ENCODE assay signal across 12 mouse cellular contexts in the genomic region with DNA sequence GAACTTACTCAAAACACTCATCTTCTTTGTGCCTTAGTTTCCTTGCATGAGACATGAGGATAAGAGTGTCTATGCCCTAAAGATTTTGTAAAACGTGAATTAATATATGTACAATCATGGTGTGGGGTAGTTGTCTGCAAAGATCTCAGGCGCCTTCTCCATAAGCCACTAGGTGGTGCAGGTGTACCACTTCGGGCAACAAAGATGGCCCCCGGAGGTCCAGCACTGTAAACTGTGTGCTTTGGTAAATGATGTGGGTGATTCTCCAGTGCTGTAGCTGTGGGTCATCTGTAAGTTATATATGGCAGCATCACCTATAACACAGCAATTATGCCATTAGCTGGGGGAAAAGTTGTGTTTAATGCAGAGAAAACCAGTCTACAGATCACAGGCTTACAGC. TPM values are rescaled to one million over a fixed set of nuclear protein-coding genes. Genes with fewer than 3 reads are reported as not detected.
DNase-seq lines count a peak whose midpoint lies in the region; ATAC-seq and TF ChIP-seq lines count a peak whose summit lies in the region.
"Had no signal": no experiment of that assay in that cellular context is flagged by ENCODE, and none has a peak within 500 bp of the region (broad histone marks: within the 10 kb centered on the region; RNA-seq: fewer than 3 reads in every experiment).

No protein-coding gene starts in this region.

- H3K36me3 ChIP-seq in kidney, adult 2 months (ENCODE audit: control insufficient read depth, insufficient read depth, low read length) = no peaks in the 10 kb centered on the region
- peaks cover 0 to 4% of the 10 kb centered on the region in 2 experiments; a peak in 1 of 4 replicates for H3K36me3 ChIP-seq in MEL (ENCODE audit: control insufficient read depth in 1 of 2, insufficient read depth in 2 of 2, low read length in 2 of 2)
- H3K36me3 ChIP-seq: embryonic facial prominence, embryonic 10.5 days; limb, embryonic 13.5 days; midbrain, embryonic 13.5 days had no signal

- H3K4me3 ChIP-seq in kidney, adult 2 months (ENCODE audit: insufficient read depth, low read depth, low read length) = no peak overlapping the region
- no peak overlapping the region for H3K4me3 ChIP-seq in MEL (ENCODE audit: control insufficient read depth in 1 of 2, insufficient read depth in 1 of 2, low read depth in 2 of 2, low read length in 2 of 2)
- H3K4me3 ChIP-seq: embryonic facial prominence, embryonic 10.5 days; limb, embryonic 13.5 days; midbrain, embryonic 13.5 days had no signal

- no peak for TF ChIP-seq EP300 in MEL (IDR thresholded peaks at IDR 0.05; ENCODE audit: low read depth in 1 of 2, low read length in 2 of 2)

- no peak for DNase-seq in kidney, adult 2 months
- DNase-seq in kidney, adult 18-20 months = no peak
- DNase-seq in A20 (ENCODE audit: low read depth, low spot score) (peak; percentile 40), MEL (ENCODE audit: low read depth, low spot score) (peak; percentile 63), MN1 (ENCODE audit: low spot score) (no peak)
- no peak for DNase-seq in urinary bladder, postnatal 14 days (ENCODE audit: low spot score)
- DNase-seq: heart, postnatal 10 days had no signal

- H3K27ac ChIP-seq in kidney, adult 2 months (ENCODE audit: insufficient read depth, low read depth, low read length) = no peak overlapping the region
- no peak overlapping the region for H3K27ac ChIP-seq in MEL (ENCODE audit: control insufficient read depth, low read depth, low read length)
- H3K27ac ChIP-seq: embryonic facial prominence, embryonic 10.5 days; limb, embryonic 13.5 days; midbrain, embryonic 13.5 days had no signal

- TF ChIP-seq POLR2A in kidney, adult 2 months (IDR thresholded peaks at IDR 0.05; ENCODE audit: low read depth, low read length) = no peak
- no peak for TF ChIP-seq POLR2A in MEL (IDR thresholded peaks at IDR 0.05; ENCODE audit: control insufficient read depth in 1 of 2, insufficient read depth in 1 of 2, low read depth in 1 of 2, low read length in 2 of 2, poor library complexity in 1 of 2)

- TF ChIP-seq RAD21 in MEL (IDR thresholded peaks at IDR 0.05; ENCODE audit: low read depth, low read length) = peak; percentile 60

- no peaks in the 10 kb centered on the region for H3K4me1 ChIP-seq in kidney, adult 2 months (ENCODE audit: control insufficient read depth, insufficient read depth, low read length)
- peaks cover 0 to 12% of the 10 kb centered on the region in 2 experiments; a peak in 2 of 4 replicates for H3K4me1 ChIP-seq in MEL (ENCODE audit: control insufficient read depth in 1 of 2, insufficient read depth in 2 of 2, low read length in 2 of 2)

- no peak overlapping the region for H3K9ac ChIP-seq in MEL (ENCODE audit: control insufficient read depth, low read depth, low read length, poor library complexity, severe bottlenecking)
- H3K9ac ChIP-seq: limb, embryonic 13.5 days; midbrain, embryonic 13.5 days had no signal

- no peaks in the 10 kb centered on the region; the same call in 1 of the 2 replicates for H3K27me3 ChIP-seq in kidney, adult 2 months (replicated peaks; ENCODE audit: control insufficient read depth, insufficient read depth, low read length)
- peaks cover 0 to 2% of the 10 kb centered on the region in 2 experiments; a peak in 1 of 4 replicates for H3K27me3 ChIP-seq in MEL (ENCODE audit: control insufficient read depth in 1 of 2, insufficient read depth in 2 of 2, low read length in 2 of 2)

- ATAC-seq in megakaryocyte progenitor cell, adult 5-6 weeks (replicated peaks; ENCODE audit: poor library complexity) = peak; percentile 70
- no peak for ATAC-seq in erythroblast, adult 5-6 weeks (replicated peaks; ENCODE audit: low FRiP score, poor library complexity, severe bottlenecking)
- ATAC-seq: midbrain, embryonic 13.5 days had no signal

- TF ChIP-seq CTCF in kidney, adult 2 months (conservative IDR thresholded peaks at IDR 0.05; ENCODE audit: insufficient read depth, insufficient read length, low read depth, low read length) = peak; percentile 43; the same call in 1 of the 2 replicates
- TF ChIP-seq CTCF in MEL (IDR thresholded peaks at IDR 0.05 in 2 of 3, conservative IDR thresholded peaks at IDR 0.05 in 1 of 3; ENCODE audit: control insufficient read depth in 1 of 3, insufficient read depth in 1 of 3, low read depth in 2 of 3, low read length in 3 of 3, poor library complexity in 1 of 3, severe bottlenecking in 1 of 3) = peak; percentile 52 to 76 (median 69)

- 61% methylated on average over 4 of the region's 4 CpGs for WGBS in kidney, adult 2 months

- no peaks in the 10 kb centered on the region for H3K79me2 ChIP-seq in MEL (ENCODE audit: control insufficient read depth, insufficient read depth, low read length, poor library complexity)

- no peaks in the 10 kb centered on the region for H3K9me3 ChIP-seq in MEL (replicated peaks; ENCODE audit: insufficient read depth, low read length)
- H3K9me3 ChIP-seq: embryonic facial prominence, embryonic 10.5 days; limb, embryonic 13.5 days; midbrain, embryonic 13.5 days had no signal

TF ChIP-seq in MEL, 35 proteins besides CTCF, POLR2A, EP300 and RAD21:
- no peak for TF ChIP-seq ZMIZ1 (IDR thresholded peaks at IDR 0.05; ENCODE audit: low read depth, low read length)
- TF ChIP-seq SMC3 (IDR thresholded peaks at IDR 0.05; ENCODE audit: low read depth, low read length) = peak; percentile 52
- TF ChIP-seq ZNF384 (IDR thresholded peaks at IDR 0.05; ENCODE audit: low read depth, low read length) = no peak
- TF ChIP-seq USF2 (IDR thresholded peaks at IDR 0.05; ENCODE audit: borderline replicate concordance in 1 of 2, insufficient read depth in 1 of 2, low read depth in 1 of 2, low read length in 2 of 2) = no peak
- TF ChIP-seq HCFC1 (IDR thresholded peaks at IDR 0.05; ENCODE audit: low read depth, low read length) = no peak
- no peak for TF ChIP-seq TAL1 (IDR thresholded peaks at IDR 0.05; ENCODE audit: low read length)
- TF ChIP-seq ELF1 (IDR thresholded peaks at IDR 0.05; ENCODE audit: low read depth, low read length) = no peak
TF ChIP-seq in MEL: peak in this region for 1.

RNA-seq across cellular contexts. Expression of a gene that starts 3.6 kb away (rescaled TPM):
- 24.4 and 33.1 TPM in 2 replicates for polyA plus RNA-seq in kidney, adult 2 months (2012; rRNA removed)
- 0.03 TPM in 1 of 2 replicates, not detected in the other for total RNA-seq in MEL (2012; rRNA removed)
- not detected for polyA plus RNA-seq in MEL (2012; ENCODE audit: insufficient read depth in 1 of 2, insufficient read length in 2 of 2, low read depth in 1 of 2, low replicate concordance in 2 of 2, missing spikeins in 1 of 2)
- not detected in 2 replicates for total RNA-seq in megakaryocyte progenitor cell, adult 5-6 weeks (2015)
- not detected in 2 replicates for total RNA-seq in megakaryocyte progenitor cell, adult 5-6 weeks (2017)
- not detected in 2 replicates for total RNA-seq in erythroblast, adult 5-6 weeks (2015; ENCODE audit: low replicate concordance)
- total RNA-seq in erythroblast, adult 5-6 weeks (2017; ENCODE audit: low replicate concordance) = not detected in 2 replicates

RNA-seq across cellular contexts. Expression of a gene that starts 27.7 kb away (rescaled TPM):
- polyA plus RNA-seq in kidney, adult 2 months (2012; rRNA removed) = 0.83 and 2.2 TPM in 2 replicates
- 3.1 and 3.2 TPM in 2 replicates for total RNA-seq in MEL (2012; rRNA removed)
- 1 to 10 TPM in 1 of 2 experiments, not detected in 1; 5.7 TPM for polyA plus RNA-seq in MEL (2012; ENCODE audit: insufficient read depth in 1 of 2, insufficient read length in 2 of 2, low read depth in 1 of 2, low replicate concordance in 2 of 2, missing spikeins in 1 of 2)
- total RNA-seq in megakaryocyte progenitor cell, adult 5-6 weeks (2015) = 10.5 and 12.8 TPM in 2 replicates
- 6.2 and 7.0 TPM in 2 replicates for total RNA-seq in megakaryocyte progenitor cell, adult 5-6 weeks (2017)
- total RNA-seq in erythroblast, adult 5-6 weeks (2015; ENCODE audit: low replicate concordance) = 8.3 and 12.5 TPM in 2 replicates
- total RNA-seq in erythroblast, adult 5-6 weeks (2017; ENCODE audit: low replicate concordance) = 2.5 and 7.2 TPM in 2 replicates

Comparison
In these comparisons a context has a peak if more than half of its experiments do, and no peak if none do; other contexts are left out.
1. DNase-seq: peak in A20 (single experiment) and MEL (single experiment); none in kidney, adult 2 months (single experiment), kidney, adult 18-20 months (single experiment), urinary bladder, postnatal 14 days (single experiment) and MN1 (single experiment).